Mouse (Mus musculus): ENCODE measurements around the gene Lbp. TPM values are rescaled to one million over a fixed set of nuclear protein-coding genes. Genes with fewer than 3 reads are reported as not detected.

The Lbp gene
- polyA plus RNA-seq, 1 experiment from 2014 or later: 6.2 TPM

GRCm38 (mm10) chr2:158365099-158365850, 59.0 kb downstream of the Lbp start:
- Histone ChIP-seq H3K27ac (ENCODE audit: low read depth, low read length) (no peak overlapping the region), H3K4me1 (ENCODE audit: control insufficient read depth, insufficient read depth, low read depth, low read length) (peaks cover 5% of the 10 kb centered on the region), H3K9me3 (ENCODE audit: control insufficient read depth, low read length) (no peaks in the 10 kb centered on the region), H3K4me3 (ENCODE audit: low read length) (no peak overlapping the region), H3K9ac (ENCODE audit: low read depth, low read length) (no peak overlapping the region), H3K36me3 (ENCODE audit: control insufficient read depth, insufficient read depth, low read length) (no peaks in the 10 kb centered on the region), H3K4me2 (ENCODE audit: low read length) (no peak overlapping the region), H3K27me3 (replicated peaks; ENCODE audit: control insufficient read depth, insufficient read depth, low read length) (no peaks in the 10 kb centered on the region)
- no peak for ATAC-seq
- WGBS: 75% methylated on average over 12 of the region's 12 CpGs

DNA sequence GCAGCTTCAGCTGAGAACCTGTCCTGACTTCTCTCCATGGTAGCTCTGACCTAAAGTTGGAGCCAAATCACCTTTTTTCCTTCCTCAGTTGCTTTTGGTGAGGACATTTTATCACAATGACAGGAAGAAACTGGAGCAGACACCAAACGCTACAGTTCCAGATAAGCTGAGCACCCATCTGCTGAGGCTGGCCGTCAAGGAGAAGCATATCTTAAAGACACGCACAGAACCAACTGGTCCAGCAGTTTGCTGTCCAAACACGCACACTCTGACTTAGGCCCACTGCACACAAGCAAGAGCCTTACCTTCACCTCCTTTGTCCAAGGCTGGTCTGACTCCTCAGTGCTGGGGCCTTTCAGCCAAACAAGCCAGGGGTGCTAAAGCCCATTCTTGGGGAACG, 61.4 kb downstream of the Lbp start:
- no peaks in the 10 kb centered on the region for H3K36me3 ChIP-seq (ENCODE audit: control insufficient read depth, insufficient read depth, low read length)
- no peak overlapping the region for H3K9ac ChIP-seq (ENCODE audit: low read depth, low read length)
- H3K9me3 ChIP-seq (ENCODE audit: control insufficient read depth, low read length): no peaks in the 10 kb centered on the region
- H3K27me3 ChIP-seq (replicated peaks; ENCODE audit: control insufficient read depth, insufficient read depth, low read length): no peaks in the 10 kb centered on the region
- WGBS: 91% methylated on average over 5 of the region's 5 CpGs
- H3K4me1 ChIP-seq (ENCODE audit: control insufficient read depth, insufficient read depth, low read depth, low read length): no peaks in the 10 kb centered on the region
- no peak overlapping the region for H3K4me3 ChIP-seq (ENCODE audit: low read length)
- no peak overlapping the region for H3K27ac ChIP-seq (ENCODE audit: low read depth, low read length)
- no peak for ATAC-seq
- H3K4me2 ChIP-seq (ENCODE audit: low read length): no peak overlapping the region

- WGBS: 92% methylated on average over 8 of the region's 8 CpGs
- Histone ChIP-seq H3K27me3 (replicated peaks; ENCODE audit: control insufficient read depth, insufficient read depth, low read length) (no peaks in the 10 kb centered on the region), H3K9ac (ENCODE audit: low read depth, low read length) (no peak overlapping the region), H3K9me3 (ENCODE audit: control insufficient read depth, low read length) (no peaks in the 10 kb centered on the region), H3K27ac (ENCODE audit: low read depth, low read length) (no peak overlapping the region), H3K4me3 (ENCODE audit: low read length) (no peak overlapping the region), H3K36me3 (ENCODE audit: control insufficient read depth, insufficient read depth, low read length) (no peaks in the 10 kb centered on the region), H3K4me1 (ENCODE audit: control insufficient read depth, insufficient read depth, low read depth, low read length) (no peaks in the 10 kb centered on the region), H3K4me2 (ENCODE audit: low read length) (no peak overlapping the region)
- no peak for ATAC-seq
Observed at GRCm38 (mm10) chr2:158368313-158368712, 62.0 kb downstream of the Lbp start.

GRCm38 (mm10) chr2:158369474-158370172, 63.3 kb downstream of the Lbp start:
- no peaks in the 10 kb centered on the region for H3K9me3 ChIP-seq (ENCODE audit: control insufficient read depth, low read length)
- H3K27ac ChIP-seq (ENCODE audit: low read depth, low read length): no peak overlapping the region
- ATAC-seq: no peak
- H3K4me1 ChIP-seq (ENCODE audit: control insufficient read depth, insufficient read depth, low read depth, low read length): no peaks in the 10 kb centered on the region
- no peak overlapping the region for H3K4me2 ChIP-seq (ENCODE audit: low read length)
- H3K9ac ChIP-seq (ENCODE audit: low read depth, low read length): no peak overlapping the region
- no peak overlapping the region for H3K4me3 ChIP-seq (ENCODE audit: low read length)
- H3K27me3 ChIP-seq (replicated peaks; ENCODE audit: control insufficient read depth, insufficient read depth, low read length): no peaks in the 10 kb centered on the region
- H3K36me3 ChIP-seq (ENCODE audit: control insufficient read depth, insufficient read depth, low read length): no peaks in the 10 kb centered on the region
- 81% methylated on average over 3 of the region's 3 CpGs for WGBS

- H3K4me3 ChIP-seq (ENCODE audit: low read length): no peak overlapping the region
- ATAC-seq: no peak
- H3K4me1 ChIP-seq (ENCODE audit: control insufficient read depth, insufficient read depth, low read depth, low read length): no peaks in the 10 kb centered on the region
- H3K9me3 ChIP-seq (ENCODE audit: control insufficient read depth, low read length): no peaks in the 10 kb centered on the region
- no peaks in the 10 kb centered on the region for H3K27me3 ChIP-seq (replicated peaks; ENCODE audit: control insufficient read depth, insufficient read depth, low read length)
- 14% methylated on average over 5 of the region's 5 CpGs for WGBS
- no peaks in the 10 kb centered on the region for H3K36me3 ChIP-seq (ENCODE audit: control insufficient read depth, insufficient read depth, low read length)
- H3K27ac ChIP-seq (ENCODE audit: low read depth, low read length): no peak overlapping the region
- no peak overlapping the region for H3K9ac ChIP-seq (ENCODE audit: low read depth, low read length)
- no peak overlapping the region for H3K4me2 ChIP-seq (ENCODE audit: low read length)
Observed at GRCm38 (mm10) chr2:158370173-158370550, 63.9 kb downstream of the Lbp start.

- Histone ChIP-seq H3K27me3 (replicated peaks; ENCODE audit: control insufficient read depth, insufficient read depth, low read length) (no peaks in the 10 kb centered on the region), H3K9me3 (ENCODE audit: control insufficient read depth, low read length) (no peaks in the 10 kb centered on the region), H3K4me3 (ENCODE audit: low read length) (no peak overlapping the region), H3K4me1 (ENCODE audit: control insufficient read depth, insufficient read depth, low read depth, low read length) (peaks cover 7% of the 10 kb centered on the region), H3K4me2 (ENCODE audit: low read length) (no peak overlapping the region), H3K27ac (ENCODE audit: low read depth, low read length) (no peak overlapping the region), H3K36me3 (ENCODE audit: control insufficient read depth, insufficient read depth, low read length) (no peaks in the 10 kb centered on the region), H3K9ac (ENCODE audit: low read depth, low read length) (no peak overlapping the region)
- 62% methylated on average over 5 of the region's 5 CpGs for WGBS
- ATAC-seq: no peak
Observed at GRCm38 (mm10) chr2:158373061-158373460, 66.8 kb downstream of the Lbp start.

DNA sequence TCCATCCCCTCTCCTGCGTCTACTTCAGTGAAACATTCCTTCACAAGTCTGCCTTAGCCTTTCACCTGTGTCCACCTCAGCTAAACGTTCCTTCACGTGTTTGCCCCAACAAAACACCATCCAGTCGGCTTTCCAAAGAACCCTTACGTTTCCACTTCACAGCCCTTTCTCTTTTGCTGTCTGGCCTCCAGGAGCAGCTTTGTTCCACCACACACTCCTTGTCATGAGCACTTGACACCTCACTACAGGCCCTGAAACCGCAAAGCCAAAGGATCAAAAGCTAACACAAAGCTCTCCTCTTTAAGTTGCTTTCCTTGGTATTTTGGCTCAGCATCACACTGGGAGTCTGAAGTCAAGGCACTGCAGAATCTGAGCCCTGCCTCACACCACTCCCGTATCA, 67.2 kb downstream of the Lbp start:
- Histone ChIP-seq H3K4me3 (ENCODE audit: low read length) (no peak overlapping the region), H3K4me2 (ENCODE audit: low read length) (no peak overlapping the region), H3K4me1 (ENCODE audit: control insufficient read depth, insufficient read depth, low read depth, low read length) (peaks cover 11% of the 10 kb centered on the region), H3K27ac (ENCODE audit: low read depth, low read length) (no peak overlapping the region), H3K27me3 (replicated peaks; ENCODE audit: control insufficient read depth, insufficient read depth, low read length) (no peaks in the 10 kb centered on the region), H3K9ac (ENCODE audit: low read depth, low read length) (no peak overlapping the region), H3K36me3 (ENCODE audit: control insufficient read depth, insufficient read depth, low read length) (peaks cover 3% of the 10 kb centered on the region; the same call in 1 of the 2 replicates), H3K9me3 (ENCODE audit: control insufficient read depth, low read length) (no peaks in the 10 kb centered on the region)
- 72% methylated on average over 7 of the region's 7 CpGs for WGBS
- no peak for ATAC-seq

GRCm38 (mm10) chr2:158375443-158376122, 69.3 kb downstream of the Lbp start, which contains the start of gene Snhg11:
Snhg11 (plus strand) TSS chr2:158375638.
- Histone ChIP-seq H3K9me3 (ENCODE audit: control insufficient read depth, low read length) (no peaks in the 10 kb centered on the region), H3K36me3 (ENCODE audit: control insufficient read depth, insufficient read depth, low read length) (peaks cover 3% of the 10 kb centered on the region), H3K27ac (ENCODE audit: low read depth, low read length) (peak within 1 kb of the TSS; percentile 91), H3K4me3 (ENCODE audit: low read length) (peak within 1 kb of the TSS; percentile 63), H3K9ac (ENCODE audit: low read depth, low read length) (peak within 1 kb of the TSS; percentile 80), H3K4me2 (ENCODE audit: low read length) (peak within 1 kb of the TSS; percentile 55), H3K4me1 (ENCODE audit: control insufficient read depth, insufficient read depth, low read depth, low read length) (peaks cover 18% of the 10 kb centered on the region), H3K27me3 (replicated peaks; ENCODE audit: control insufficient read depth, insufficient read depth, low read length) (no peaks in the 10 kb centered on the region)
- 1% methylated on average over 36 of the region's 36 CpGs for WGBS
- peak; percentile 89 for ATAC-seq

GRCm38 (mm10) chr2:158376123-158376687, 69.9 kb downstream of the Lbp start:
- peak; percentile 9; the same call in 1 of the 2 replicates for ATAC-seq
- Histone ChIP-seq H3K27me3 (replicated peaks; ENCODE audit: control insufficient read depth, insufficient read depth, low read length) (no peaks in the 10 kb centered on the region), H3K4me2 (ENCODE audit: low read length) (peak overlapping the region; percentile 55), H3K4me1 (ENCODE audit: control insufficient read depth, insufficient read depth, low read depth, low read length) (peaks cover 22% of the 10 kb centered on the region), H3K27ac (ENCODE audit: low read depth, low read length) (peak overlapping the region; percentile 91), H3K4me3 (ENCODE audit: low read length) (peak overlapping the region; percentile 63), H3K9me3 (ENCODE audit: control insufficient read depth, low read length) (no peaks in the 10 kb centered on the region), H3K36me3 (ENCODE audit: control insufficient read depth, insufficient read depth, low read length) (peaks cover 9% of the 10 kb centered on the region), H3K9ac (ENCODE audit: low read depth, low read length) (peak overlapping the region; percentile 80)
- 19% methylated on average over 12 of the region's 12 CpGs for WGBS
